Mouse (Mus musculus): Measurements from ENCODE around the gene Nebl. TPM values are rescaled to one million over a fixed set of nuclear protein-coding genes. Genes with fewer than 3 reads are reported as not detected.
A peak's percentile ranks its signal among the peaks of the same experiment; 100 is the strongest.

Gene Nebl
- total RNA-seq, 2 experiments from 2014 or later, result 0.80 to 0.88 TPM

- no peak for DNase-seq (ENCODE audit: low spot score in 2 of 2)
Measured at GRCm38 (mm10) chr2:17711216-17711615, 20.0 kb downstream of the Nebl start.

- no peak for DNase-seq (ENCODE audit: low spot score in 2 of 2)
Measured at GRCm38 (mm10) chr2:17710083-17710482, 21.2 kb downstream of the Nebl start.

- no peak for DNase-seq (ENCODE audit: low spot score in 2 of 2)
Measured at GRCm38 (mm10) chr2:17705964-17706363, 25.3 kb downstream of the Nebl start.

DNA sequence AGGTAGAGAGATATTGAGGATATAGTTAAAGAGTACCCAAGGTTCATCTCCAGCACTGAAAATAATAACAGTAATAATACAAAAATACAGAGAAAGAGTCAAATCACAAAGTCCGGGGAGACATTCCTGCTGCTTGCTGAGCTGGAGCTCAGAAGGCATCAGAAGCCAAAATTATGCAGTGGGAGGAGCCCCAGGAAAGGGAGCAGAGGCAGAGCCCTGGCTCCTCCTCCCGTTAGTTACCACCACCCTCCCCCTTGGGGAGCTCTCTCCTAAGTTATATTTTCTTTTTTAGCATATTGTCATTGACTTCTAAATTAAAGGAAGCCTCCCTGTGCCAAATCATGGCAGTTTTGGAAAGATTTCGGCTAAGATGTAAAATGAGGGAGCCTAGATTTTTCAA, 25.8 kb downstream of the Nebl start:
- no peak for DNase-seq (ENCODE audit: low spot score in 2 of 2)

- no peak for DNase-seq (ENCODE audit: low spot score in 2 of 2)
Measured at GRCm38 (mm10) chr2:17703170-17703512, 28.1 kb downstream of the Nebl start.

DNA sequence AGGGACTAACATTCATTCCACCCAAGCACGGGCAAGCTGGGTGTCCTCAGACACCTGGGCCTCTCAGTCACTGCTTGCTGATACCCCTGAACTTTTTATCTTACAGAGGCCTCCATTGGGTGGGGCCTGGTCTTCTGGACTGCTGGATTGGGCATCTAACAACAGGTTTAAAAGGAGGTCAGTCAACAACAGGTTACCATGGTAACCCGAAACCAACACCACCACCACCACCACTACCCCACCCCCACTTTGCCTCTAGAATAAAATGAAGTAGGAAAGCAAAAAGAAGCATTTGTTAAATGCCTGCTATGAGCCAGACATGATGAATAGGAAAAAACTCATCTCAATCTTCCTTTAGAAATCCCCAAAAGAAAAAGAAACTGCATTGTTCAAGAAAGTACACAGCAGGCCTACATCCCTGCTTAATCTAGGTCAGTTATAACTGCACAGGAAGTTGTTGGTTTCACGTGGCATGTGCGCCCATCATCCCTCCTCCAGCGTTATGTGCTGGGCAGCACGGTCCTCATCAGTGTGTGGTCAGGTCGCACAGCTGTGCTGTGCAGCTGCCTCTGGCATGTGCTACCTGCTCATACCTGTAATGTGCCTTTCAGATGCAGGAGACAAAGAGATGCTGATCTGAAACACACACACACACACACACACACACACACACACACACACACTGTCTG, 28.6 kb downstream of the Nebl start:
- no peak for DNase-seq (ENCODE audit: low spot score in 2 of 2)

- DNase-seq (ENCODE audit: low spot score in 2 of 2), result no peak
Measured at GRCm38 (mm10) chr2:17698161-17699087, 32.8 kb downstream of the Nebl start.

DNA sequence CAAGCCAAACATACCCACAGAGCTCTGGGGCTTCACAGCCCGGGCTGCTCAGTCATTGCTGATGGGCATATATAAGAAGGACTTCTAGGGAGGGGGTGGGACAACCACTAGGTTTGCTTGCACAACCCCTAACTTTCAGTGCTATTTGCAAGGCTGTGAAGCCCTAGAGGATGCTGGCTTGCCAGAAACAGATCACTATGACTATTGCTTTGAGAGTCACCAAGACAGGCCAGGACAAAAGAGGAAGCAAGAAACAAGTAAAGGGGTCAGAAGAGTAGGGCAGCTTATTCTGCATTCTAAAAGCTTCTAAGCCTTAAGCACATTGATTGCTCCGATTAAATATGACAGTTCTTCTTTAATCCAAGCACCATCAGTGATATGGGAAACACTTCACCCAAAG, 38.3 kb downstream of the Nebl start:
- no peak for DNase-seq (ENCODE audit: low spot score in 2 of 2)

- no peak for DNase-seq (ENCODE audit: low spot score in 2 of 2)
Measured at GRCm38 (mm10) chr2:17690264-17690663, 41.0 kb downstream of the Nebl start.

DNA sequence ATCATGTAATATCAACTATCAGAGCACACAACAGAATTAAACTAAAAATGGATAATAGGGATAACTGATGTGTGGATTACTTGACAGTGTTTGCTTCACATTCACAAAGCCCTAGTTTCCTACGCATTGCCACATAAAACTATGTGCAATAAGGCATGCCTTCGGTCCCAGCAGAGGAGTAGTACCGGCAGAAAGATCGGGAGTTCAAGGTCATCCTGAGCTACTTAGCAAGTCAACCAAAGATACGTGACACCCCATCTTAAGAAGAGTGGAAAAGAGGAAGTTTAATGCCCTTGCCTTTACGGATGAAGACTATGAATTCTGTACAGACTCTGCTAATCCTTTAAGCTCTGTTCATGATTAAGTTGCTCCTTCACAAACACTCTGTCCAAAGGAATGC, 44.1 kb downstream of the Nebl start:
- no peak for DNase-seq (ENCODE audit: low spot score in 2 of 2)

DNA sequence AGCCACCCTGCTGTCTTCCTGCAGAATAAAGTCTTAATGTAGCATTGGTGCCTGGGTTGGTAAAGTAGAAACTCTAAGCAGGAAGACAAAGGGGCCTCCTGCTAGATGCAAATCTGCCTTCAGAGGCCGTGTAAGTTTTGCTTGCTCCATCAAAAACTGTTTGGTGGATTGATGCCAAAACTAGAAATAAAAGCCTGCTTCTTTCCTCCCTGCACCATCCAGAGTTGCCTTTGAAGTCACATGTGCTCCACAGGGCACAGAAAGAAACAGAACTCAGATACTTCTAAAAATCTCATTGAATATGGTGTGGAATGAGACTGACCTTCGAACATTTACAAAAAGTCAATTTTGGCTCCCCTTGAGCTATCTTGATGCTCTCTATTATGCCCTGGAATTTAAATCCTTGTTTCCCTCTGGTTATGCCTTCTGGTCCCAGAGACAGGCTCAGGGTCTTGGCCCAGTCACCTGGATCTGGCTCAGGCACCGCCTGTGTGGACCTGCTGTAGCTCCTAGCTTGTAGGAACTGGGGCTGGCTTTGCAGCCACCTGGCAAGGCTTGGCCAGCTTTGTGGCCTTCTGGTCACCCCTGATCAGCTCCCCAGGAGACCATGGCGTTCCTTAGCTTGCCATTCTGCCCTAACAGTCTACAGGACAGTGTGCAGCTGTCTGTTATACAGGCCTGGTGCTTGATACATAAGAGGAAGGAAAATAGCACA, 47.8 kb downstream of the Nebl start:
- no peak for DNase-seq (ENCODE audit: low spot score in 2 of 2)

- DNase-seq (ENCODE audit: low spot score in 2 of 2), result no peak
Measured at GRCm38 (mm10) chr2:17672156-17672555, 59.1 kb downstream of the Nebl start.

DNA sequence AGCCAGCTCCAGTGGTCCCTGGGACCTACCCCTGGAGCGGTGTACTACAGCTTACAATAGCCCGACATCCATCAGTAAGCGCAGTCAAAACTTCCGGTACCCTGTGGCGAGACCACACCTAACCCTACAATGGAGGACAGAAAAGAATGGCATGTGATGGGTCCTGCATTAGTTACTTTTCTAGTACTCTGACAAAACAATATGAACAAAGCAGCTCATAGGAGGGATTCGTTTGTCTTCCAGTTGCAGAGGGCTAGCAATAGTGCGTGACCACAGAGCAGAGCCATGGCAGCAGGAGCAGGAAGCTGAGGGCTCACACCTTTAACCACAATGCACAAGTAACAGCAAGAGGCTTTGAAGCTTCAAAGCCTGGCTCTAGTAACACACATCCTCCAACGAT, 59.7 kb downstream of the Nebl start:
- no peak for DNase-seq (ENCODE audit: low spot score in 2 of 2)

DNA sequence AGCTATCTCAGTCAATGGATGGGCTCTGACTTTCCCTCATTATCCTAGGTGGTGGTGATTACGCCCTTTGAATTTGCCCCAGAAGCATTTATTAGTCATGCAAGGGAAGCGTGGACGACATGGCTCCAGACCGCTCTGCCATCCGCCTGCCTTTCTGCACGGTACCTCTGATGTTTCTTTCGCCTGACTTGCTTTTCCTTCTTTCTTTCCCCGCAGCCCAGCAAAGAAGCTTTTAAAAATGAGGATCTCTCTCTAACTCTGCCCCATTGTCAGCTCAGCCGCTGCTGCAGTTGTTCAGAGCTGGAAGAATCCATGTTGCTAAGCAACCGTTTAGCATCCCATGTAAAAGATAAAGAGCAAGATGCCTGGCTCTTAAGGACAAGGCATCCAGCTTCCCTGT, 61.3 kb downstream of the Nebl start:
- no peak for DNase-seq (ENCODE audit: low spot score in 2 of 2)

DNA sequence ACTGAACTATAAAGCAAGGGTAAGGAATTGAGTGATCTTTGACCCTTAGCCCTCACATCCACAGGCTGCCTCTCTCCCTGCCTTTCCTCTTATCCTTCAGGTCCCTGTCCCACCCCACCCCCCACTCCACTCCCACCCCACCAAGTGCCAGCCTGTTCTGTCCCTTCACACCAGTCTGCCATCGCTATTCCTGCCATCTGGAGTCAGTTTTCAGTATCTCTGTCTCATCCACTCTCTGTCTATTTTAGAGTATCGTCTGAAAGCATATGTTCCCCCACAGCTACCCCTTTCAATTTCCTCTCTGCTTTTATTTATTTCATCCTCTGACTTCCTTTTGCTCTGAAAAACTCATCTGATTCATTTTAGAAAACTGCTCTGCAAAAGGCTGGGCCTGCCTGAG, 62.3 kb downstream of the Nebl start:
- DNase-seq (ENCODE audit: low spot score in 2 of 2), result no peak

GRCm38 (mm10) chr2:17658176-17658575, 73.1 kb downstream of the Nebl start:
- no peak for DNase-seq (ENCODE audit: low spot score in 2 of 2)

DNA sequence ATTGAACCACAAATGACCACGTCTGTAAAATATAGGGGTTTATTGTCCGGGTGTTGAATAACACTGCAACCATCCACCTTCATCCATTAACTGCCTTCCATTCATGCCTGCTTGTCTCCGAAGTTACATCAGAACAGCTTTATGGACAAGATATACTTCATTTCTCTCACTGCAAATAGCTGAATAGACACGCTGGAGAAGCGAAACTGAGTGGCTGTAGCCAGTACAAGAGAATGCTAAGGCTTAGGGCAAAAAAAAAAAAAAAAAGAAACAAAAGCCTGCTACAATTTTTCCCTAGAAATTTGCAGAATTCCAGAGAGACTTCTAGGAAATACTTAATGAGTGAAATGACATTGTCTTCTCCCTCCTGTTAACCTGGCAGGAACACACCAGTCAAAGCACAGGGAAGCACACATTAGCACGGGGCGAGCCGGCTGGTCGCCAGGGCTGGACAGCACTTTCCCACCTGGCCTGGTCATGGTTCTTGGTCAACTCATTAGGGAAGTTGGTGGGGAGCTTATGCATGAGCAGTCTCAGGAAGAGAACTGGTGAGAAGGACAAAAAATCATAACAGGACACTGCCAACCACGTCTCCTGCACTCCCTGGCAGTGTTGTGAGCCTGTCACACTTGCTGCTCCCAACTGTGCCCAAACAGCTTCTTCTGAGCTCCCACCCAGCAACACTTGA, 81.0 kb downstream of the Nebl start:
- no peak for DNase-seq (ENCODE audit: low spot score in 2 of 2)

DNA sequence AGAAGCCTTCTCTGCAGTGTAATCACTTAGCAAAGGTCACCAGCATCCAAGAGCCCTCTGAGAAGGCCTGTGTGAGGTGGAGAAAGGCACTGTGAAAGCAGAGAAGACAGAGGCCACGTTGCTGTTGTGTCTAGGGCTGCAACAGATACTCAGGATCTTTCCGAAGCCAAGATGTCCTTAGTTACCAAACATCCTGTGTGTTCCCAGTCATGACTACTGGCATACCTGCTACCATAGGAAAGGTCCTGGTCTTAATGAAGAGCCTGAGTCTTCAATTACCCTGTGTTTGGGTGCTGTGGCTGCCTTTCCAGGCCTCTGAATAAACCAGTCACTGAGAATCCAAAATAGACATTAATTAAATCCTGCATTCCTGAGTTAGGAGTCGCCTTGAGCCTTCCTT, 81.5 kb downstream of the Nebl start:
- DNase-seq (ENCODE audit: low spot score in 2 of 2), result no peak

- DNase-seq (ENCODE audit: low spot score in 2 of 2), result peak; percentile 17 to 46
Measured at GRCm38 (mm10) chr2:17644282-17645262, 86.7 kb downstream of the Nebl start.

GRCm38 (mm10) chr2:17643869-17644268, 87.4 kb downstream of the Nebl start:
- no peak for DNase-seq (ENCODE audit: low spot score in 2 of 2)
